Comparison of ENCODE assay signal across 8 mouse cellular contexts in the genomic region with DNA sequence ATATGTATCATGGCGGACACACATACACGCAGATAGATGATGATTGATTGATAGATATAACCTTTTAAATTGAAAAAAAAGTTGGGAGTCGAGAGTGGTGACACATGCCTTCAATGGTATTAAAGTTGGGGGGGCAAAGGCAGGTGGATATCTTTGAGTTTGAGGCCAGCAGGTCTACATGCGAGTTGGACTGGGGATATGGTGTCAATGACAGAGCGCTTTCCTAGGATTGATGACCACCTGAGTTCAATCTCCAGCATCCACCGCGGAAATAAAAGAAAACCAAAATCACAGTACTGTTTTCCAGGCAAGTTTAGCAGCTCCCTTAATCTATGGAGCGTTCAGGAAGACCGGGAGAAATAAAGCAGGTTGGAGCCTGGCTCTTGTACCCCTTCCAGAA. TPM values are rescaled to one million over a fixed set of nuclear protein-coding genes. Genes with fewer than 3 reads are reported as not detected.
DNase-seq lines count a peak whose midpoint lies in the region; ATAC-seq and TF ChIP-seq lines count a peak whose summit lies in the region.

No protein-coding gene starts in this region.

- 36% methylated on average over 9 of the region's 9 CpGs for WGBS in heart, embryonic 16.5 days
- WGBS in hindbrain, embryonic 10.5 days, result 47% methylated on average over 9 of the region's 9 CpGs
- 44% methylated on average over 9 of the region's 9 CpGs for WGBS in midbrain, embryonic 10.5 days

- H3K27me3 ChIP-seq in heart, embryonic 16.5 days (ENCODE audit: control insufficient read depth, insufficient read depth, low read length), result no peaks in the 10 kb centered on the region
- no peaks in the 10 kb centered on the region for H3K27me3 ChIP-seq in MEL (ENCODE audit: control insufficient read depth in 1 of 2, insufficient read depth in 2 of 2, low read length in 2 of 2)
- H3K27me3 ChIP-seq in hindbrain, embryonic 10.5 days (ENCODE audit: insufficient read depth, poor library complexity, severe bottlenecking), result no peaks in the 10 kb centered on the region
- no peaks in the 10 kb centered on the region for H3K27me3 ChIP-seq in midbrain, embryonic 10.5 days (ENCODE audit: low read depth, poor library complexity, severe bottlenecking)

- no peak for ATAC-seq in heart, embryonic 16.5 days (replicated peaks; ENCODE audit: extremely low read depth, insufficient read depth, low FRiP score)

- intact Hi-C loops in heart, postnatal 36 days (cut with DNase I), result no loop called here
- intact Hi-C loops in left cerebral cortex, postnatal 4 days (cut with DNase I), result no loop called here

- no peaks in the 10 kb centered on the region for H3K79me2 ChIP-seq in MEL (ENCODE audit: control insufficient read depth, insufficient read depth, low read length, poor library complexity)

- no peak overlapping the region for H3K27ac ChIP-seq in heart, embryonic 16.5 days (ENCODE audit: low read length)
- no peak overlapping the region for H3K27ac ChIP-seq in MEL (ENCODE audit: control insufficient read depth, low read depth, low read length)
- H3K27ac ChIP-seq in hindbrain, embryonic 10.5 days, result peak overlapping the region; percentile 89
- peak overlapping the region; percentile 86 for H3K27ac ChIP-seq in midbrain, embryonic 10.5 days (replicated peaks)

- 0 out of 2 replicates have a peak, but pooled peaks cover 2% of the 10 kb centered on the region for H3K9me3 ChIP-seq in heart, embryonic 16.5 days (replicated peaks; ENCODE audit: control insufficient read depth, low read length)
- H3K9me3 ChIP-seq in MEL (replicated peaks; ENCODE audit: insufficient read depth, low read length), result no peaks in the 10 kb centered on the region
- H3K9me3 ChIP-seq in hindbrain, embryonic 10.5 days, result 0 out of 2 replicates have a peak, but pooled peaks cover 3% of the 10 kb centered on the region
- no peaks in the 10 kb centered on the region; the same call in 1 of the 2 replicates for H3K9me3 ChIP-seq in midbrain, embryonic 10.5 days (replicated peaks)

- H3K4me1 ChIP-seq in heart, embryonic 16.5 days (ENCODE audit: control insufficient read depth, insufficient read depth, low read length), result peaks cover 8% of the 10 kb centered on the region
- peaks cover 0 to 13% of the 10 kb centered on the region in 2 experiments; a peak in 1 of 4 replicates for H3K4me1 ChIP-seq in MEL (ENCODE audit: control insufficient read depth in 1 of 2, insufficient read depth in 2 of 2, low read length in 2 of 2)
- H3K4me1 ChIP-seq in hindbrain, embryonic 10.5 days (replicated peaks), result peaks cover 17% of the 10 kb centered on the region
- peaks cover 13% of the 10 kb centered on the region for H3K4me1 ChIP-seq in midbrain, embryonic 10.5 days

- no peak for TF ChIP-seq CTCF in MEL (IDR thresholded peaks at IDR 0.05 in 2 of 3, conservative IDR thresholded peaks at IDR 0.05 in 1 of 3; ENCODE audit: control insufficient read depth in 1 of 3, insufficient read depth in 1 of 3, low read depth in 2 of 3, low read length in 3 of 3, poor library complexity in 1 of 3, severe bottlenecking in 1 of 3)

- peaks cover 4% of the 10 kb centered on the region; the same call in 1 of the 2 replicates for H3K36me3 ChIP-seq in heart, embryonic 16.5 days (ENCODE audit: control insufficient read depth, insufficient read depth)
- H3K36me3 ChIP-seq in MEL (ENCODE audit: control insufficient read depth in 1 of 2, insufficient read depth in 2 of 2, low read length in 2 of 2), result no peaks in the 10 kb centered on the region
- H3K36me3 ChIP-seq in hindbrain, embryonic 10.5 days, result peaks cover 21% of the 10 kb centered on the region
- H3K36me3 ChIP-seq in midbrain, embryonic 10.5 days, result peaks cover 20% of the 10 kb centered on the region

- no peak for TF ChIP-seq RAD21 in MEL (IDR thresholded peaks at IDR 0.05; ENCODE audit: low read depth, low read length)

- peak overlapping the region; percentile 66 for H3K9ac ChIP-seq in heart, embryonic 16.5 days (ENCODE audit: low read length)
- H3K9ac ChIP-seq in MEL (ENCODE audit: control insufficient read depth, low read depth, low read length, poor library complexity, severe bottlenecking), result peak overlapping the region; percentile 24; the same call in 1 of the 2 replicates

- peak overlapping the region; percentile 87 for H3K4me3 ChIP-seq in heart, embryonic 16.5 days (ENCODE audit: low read length)
- H3K4me3 ChIP-seq in MEL (ENCODE audit: control insufficient read depth in 1 of 2, insufficient read depth in 1 of 2, low read depth in 2 of 2, low read length in 2 of 2), result peak overlapping the region; percentile 45 to 90
- peak overlapping the region; percentile 79 for H3K4me3 ChIP-seq in hindbrain, embryonic 10.5 days
- H3K4me3 ChIP-seq in midbrain, embryonic 10.5 days, result peak overlapping the region; percentile 72

- H3K4me2 ChIP-seq in heart, embryonic 16.5 days (ENCODE audit: low read depth, low read length), result peak overlapping the region; percentile 70

- TF ChIP-seq POLR2A in MEL (IDR thresholded peaks at IDR 0.05; ENCODE audit: control insufficient read depth in 1 of 2, insufficient read depth in 1 of 2, low read depth in 1 of 2, low read length in 2 of 2, poor library complexity in 1 of 2), result no peak

- no peak for DNase-seq in heart, postnatal 36 days
- DNase-seq in MEL (ENCODE audit: low read depth, low spot score), result no peak
- no peak for DNase-seq in hindbrain, embryonic 10.5 days (ENCODE audit: low spot score)
- DNase-seq in midbrain, embryonic 10.5 days (ENCODE audit: low spot score), result no peak
- DNase-seq in left cerebral cortex, postnatal 4 days, result no peak
- no peak for DNase-seq in left cerebral cortex, adult 8-10 months (ENCODE audit: low spot score in 2 of 2)
- DNase-seq in adrenal gland, postnatal 10 days, result no peak

- TF ChIP-seq EP300 in MEL (IDR thresholded peaks at IDR 0.05; ENCODE audit: low read depth in 1 of 2, low read length in 2 of 2), result no peak

TF ChIP-seq in MEL, 35 proteins besides CTCF, POLR2A, EP300 and RAD21 (continues in another document):
- TF ChIP-seq MAFK (IDR thresholded peaks at IDR 0.05; ENCODE audit: borderline replicate concordance, low read depth, low read length) (no peak), RCOR1 (IDR thresholded peaks at IDR 0.05; ENCODE audit: low read depth, low read length) (no peak), POLR2AphosphoS5 (IDR thresholded peaks at IDR 0.05; ENCODE audit: borderline replicate concordance, low read depth, low read length) (no peak), ZMIZ1 (IDR thresholded peaks at IDR 0.05; ENCODE audit: low read depth, low read length) (no peak), E2F4 (IDR thresholded peaks at IDR 0.05; ENCODE audit: borderline replicate concordance, low read depth, low read length) (no peak), ELF1 (IDR thresholded peaks at IDR 0.05; ENCODE audit: low read depth, low read length) (no peak)

RNA-seq across cellular contexts. Expression of a gene that starts 0.4 kb away (rescaled TPM):
- polyA plus RNA-seq in heart, embryonic 16.5 days (2015; fragmentation: Nextera tagmentation; extraction: Ambion mirVana), result 35.9 and 41.4 TPM in 2 replicates
- total RNA-seq in heart, postnatal 36 days (2021), result 10 to 100 TPM; 11.0 to 11.6 TPM
- total RNA-seq in MEL (2012; rRNA removed), result 15.6 and 19.8 TPM in 2 replicates
- 10 to 100 TPM in 1 of 2 experiments, not detected in 1; 78.1 TPM for polyA plus RNA-seq in MEL (2012; ENCODE audit: insufficient read depth in 1 of 2, insufficient read length in 2 of 2, low read depth in 1 of 2, low replicate concordance in 2 of 2, missing spikeins in 1 of 2)
- 106 and 124 TPM in 2 replicates for polyA plus RNA-seq in hindbrain, embryonic 10.5 days (2016; fragmentation: Nextera tagmentation; extraction: Ambion mirVana)
- 104 and 114 TPM in 2 replicates for polyA plus RNA-seq in midbrain, embryonic 10.5 days (2016; fragmentation: Nextera tagmentation; extraction: Ambion mirVana)
- total RNA-seq in left cerebral cortex, postnatal 4 days (2021), result 10 to 100 TPM; 51.2 to 56.2 TPM
- 10 to 100 TPM; 87.2 to 95.6 (median 91.6) TPM for total RNA-seq in left cerebral cortex, adult 8-10 months (2022)
- total RNA-seq in adrenal gland, postnatal 10 days (2021), result 10 to 100 TPM; 24.5 to 27.5 TPM

RNA-seq across cellular contexts. Expression of a gene that starts 24.6 kb away (rescaled TPM):
- 9.0 and 10.0 TPM in 2 replicates for polyA plus RNA-seq in heart, embryonic 16.5 days (2015; fragmentation: Nextera tagmentation; extraction: Ambion mirVana)
- total RNA-seq in heart, postnatal 36 days (2021), result 1 to 10 TPM in 1 of 2 experiments, under 1 TPM in 1; 0.76 to 1.1 TPM
- not detected in 2 replicates for total RNA-seq in MEL (2012; rRNA removed)
- polyA plus RNA-seq in MEL (2012; ENCODE audit: insufficient read depth in 1 of 2, insufficient read length in 2 of 2, low read depth in 1 of 2, low replicate concordance in 2 of 2, missing spikeins in 1 of 2), result not detected
- 72.0 and 73.0 TPM in 2 replicates for polyA plus RNA-seq in hindbrain, embryonic 10.5 days (2016; fragmentation: Nextera tagmentation; extraction: Ambion mirVana)
- polyA plus RNA-seq in midbrain, embryonic 10.5 days (2016; fragmentation: Nextera tagmentation; extraction: Ambion mirVana), result 38.0 and 44.3 TPM in 2 replicates
- 10 to 100 TPM; 28.0 to 28.6 TPM for total RNA-seq in left cerebral cortex, postnatal 4 days (2021)
- total RNA-seq in left cerebral cortex, adult 8-10 months (2022), result 1 to 10 TPM; 6.0 to 8.4 (median 6.8) TPM
- 1 to 10 TPM; 6.7 to 8.3 TPM for total RNA-seq in adrenal gland, postnatal 10 days (2021)

RNA-seq across cellular contexts. Expression of a gene that starts 45.5 kb away (rescaled TPM):
- polyA plus RNA-seq in heart, embryonic 16.5 days (2015; fragmentation: Nextera tagmentation; extraction: Ambion mirVana), result 214 and 233 TPM in 2 replicates
- 100 to 1,000 TPM; 178 to 185 TPM for total RNA-seq in heart, postnatal 36 days (2021)
- total RNA-seq in MEL (2012; rRNA removed), result 151 and 164 TPM in 2 replicates
- polyA plus RNA-seq in MEL (2012; ENCODE audit: insufficient read depth in 1 of 2, insufficient read length in 2 of 2, low read depth in 1 of 2, low replicate concordance in 2 of 2, missing spikeins in 1 of 2), result 100 to 1,000 TPM in 1 of 2 experiments, not detected in 1; 184 TPM
- polyA plus RNA-seq in hindbrain, embryonic 10.5 days (2016; fragmentation: Nextera tagmentation; extraction: Ambion mirVana), result 294 and 365 TPM in 2 replicates
- polyA plus RNA-seq in midbrain, embryonic 10.5 days (2016; fragmentation: Nextera tagmentation; extraction: Ambion mirVana), result 271 and 306 TPM in 2 replicates
- 100 to 1,000 TPM; 193 to 195 TPM for total RNA-seq in left cerebral cortex, postnatal 4 days (2021)
- total RNA-seq in left cerebral cortex, adult 8-10 months (2022), result 100 to 1,000 TPM; 256 to 283 (median 275) TPM
- 100 to 1,000 TPM; 164 to 186 TPM for total RNA-seq in adrenal gland, postnatal 10 days (2021)

RNA-seq across cellular contexts. Expression of a gene that starts 58.8 kb away (rescaled TPM):
- 6.7 and 7.1 TPM in 2 replicates for polyA plus RNA-seq in heart, embryonic 16.5 days (2015; fragmentation: Nextera tagmentation; extraction: Ambion mirVana)
- 10 to 100 TPM in 1 of 2 experiments, 1 to 10 TPM in 1; 9.8 to 11.3 TPM for total RNA-seq in heart, postnatal 36 days (2021)
- total RNA-seq in MEL (2012; rRNA removed), result 1.0 and 1.2 TPM in 2 replicates
- 1 to 10 TPM in 1 of 2 experiments, not detected in 1; 2.1 TPM for polyA plus RNA-seq in MEL (2012; ENCODE audit: insufficient read depth in 1 of 2, insufficient read length in 2 of 2, low read depth in 1 of 2, low replicate concordance in 2 of 2, missing spikeins in 1 of 2)
- 0.09 and 0.38 TPM in 2 replicates for polyA plus RNA-seq in hindbrain, embryonic 10.5 days (2016; fragmentation: Nextera tagmentation; extraction: Ambion mirVana)
- 0.15 and 0.55 TPM in 2 replicates for polyA plus RNA-seq in midbrain, embryonic 10.5 days (2016; fragmentation: Nextera tagmentation; extraction: Ambion mirVana)
- under 1 TPM; 0.46 to 0.54 TPM for total RNA-seq in left cerebral cortex, postnatal 4 days (2021)
- under 1 TPM in 2 of 4 experiments, not detected in 2; 0.23 to 0.25 TPM for total RNA-seq in left cerebral cortex, adult 8-10 months (2022)
- 10 to 100 TPM; 10.7 to 13.6 TPM for total RNA-seq in adrenal gland, postnatal 10 days (2021)

Comparison
In these comparisons a context has a peak if more than half of its experiments do, and no peak if none do; other contexts are left out.
1. H3K27ac ChIP-seq: peak in hindbrain, embryonic 10.5 days (single experiment) and midbrain, embryonic 10.5 days (single experiment); none in heart, embryonic 16.5 days (single experiment) and MEL (single experiment).
2. Peak in every context shown above with its lines, with median percentiles within 50 percentile points of each other: H3K4me3 ChIP-seq.